Comparison of ENCODE assay signal across 26 mouse cellular contexts in the genomic region with DNA sequence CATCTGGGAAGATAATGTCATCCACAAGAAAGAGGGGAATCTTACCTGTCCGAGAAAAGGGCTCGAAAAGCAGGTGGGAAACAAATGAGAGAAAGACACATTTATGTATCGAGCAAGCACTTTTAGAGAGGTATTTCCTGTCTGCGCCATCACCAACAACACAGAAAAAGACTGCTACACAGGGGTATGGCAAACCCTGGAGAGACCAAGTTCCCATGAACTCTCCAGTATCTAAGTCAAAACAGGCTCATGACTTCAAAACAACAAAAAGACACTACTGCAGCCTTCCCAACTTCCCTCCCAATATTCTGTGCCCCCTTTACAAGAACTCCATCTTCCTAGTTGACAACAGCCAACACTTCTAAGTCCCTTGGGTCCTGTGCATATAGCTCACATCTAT. TPM values are rescaled to one million over a fixed set of nuclear protein-coding genes. Genes with fewer than 3 reads are reported as not detected.
DNase-seq lines count a peak whose midpoint lies in the region; ATAC-seq and TF ChIP-seq lines count a peak whose summit lies in the region.
"Had no signal": no experiment of that assay in that cellular context is flagged by ENCODE, and none has a peak within 500 bp of the region (broad histone marks: within the 10 kb centered on the region; RNA-seq: fewer than 3 reads in every experiment).

Gene Gm7694, minus strand, starts transcription at position 101 of the 400 bp plus-strand sequence.

- no peak within 1 kb of the TSS for H3K4me2 ChIP-seq in kidney, embryonic 16.5 days (replicated peaks; ENCODE audit: low read depth, low read length)
- H3K4me2 ChIP-seq: heart, embryonic 13.5 days; hindbrain, embryonic 14.5 days had no signal

- no peaks in the 10 kb centered on the region for H3K27me3 ChIP-seq in heart, embryonic 10.5 days (ENCODE audit: insufficient read depth, poor library complexity, severe bottlenecking)
- no peaks in the 10 kb centered on the region for H3K27me3 ChIP-seq in kidney, adult 2 months (replicated peaks; ENCODE audit: control insufficient read depth, insufficient read depth, low read length)
- H3K27me3 ChIP-seq in kidney, embryonic 16.5 days (ENCODE audit: insufficient read depth, low read length): no peaks in the 10 kb centered on the region
- H3K27me3 ChIP-seq: CH12.LX; heart, embryonic 13.5 days; Patski had no signal

- WGBS in heart, embryonic 10.5 days: 89% methylated on average over 4 of the region's 4 CpGs
- 95% methylated on average over 4 of the region's 4 CpGs for WGBS in kidney, adult 2 months
- WGBS in kidney, embryonic 16.5 days: 92% methylated on average over 4 of the region's 4 CpGs

- no peak for DNase-seq in adrenal gland, postnatal 25 days
- DNase-seq in adrenal gland, postnatal 14 days: no peak
- DNase-seq in heart, adult 8-10 months (ENCODE audit: low spot score): no peak
- no peak for DNase-seq in heart, embryonic 10.5 days (ENCODE audit: low spot score)
- no peak for DNase-seq in kidney, adult 2 months
- DNase-seq in spleen, postnatal 10 days (ENCODE audit: low spot score in 2 of 2): no peak
- DNase-seq: B cell, adult 2 months; cerebellum, adult 18-20 months; cerebellum, adult 9-10 months; cerebellum, postnatal 14 days; forebrain, postnatal 0 days; gastrocnemius, adult 2 months; gastrocnemius, postnatal 14 days; heart, adult 18-20 months; heart, postnatal 14 days; kidney, adult 18-20 months had no signal

- no peaks in the 10 kb centered on the region for H3K9me3 ChIP-seq in heart, embryonic 10.5 days
- H3K9me3 ChIP-seq in kidney, embryonic 16.5 days (ENCODE audit: low read length): no peaks in the 10 kb centered on the region
- H3K9me3 ChIP-seq: G1E; heart, embryonic 13.5 days had no signal

- ATAC-seq in kidney, embryonic 16.5 days (ENCODE audit: low FRiP score, low TSS enrichment): no peak
- ATAC-seq: forebrain, embryonic 14.5 days; forebrain, postnatal 0 days; hindbrain, postnatal 0 days; inflammation-experienced regulatory T-cells, adult 6 months; intestine, embryonic 16.5 days; Patski had no signal

- no peak within 1 kb of the TSS for H3K27ac ChIP-seq in heart, embryonic 10.5 days
- no peak within 1 kb of the TSS for H3K27ac ChIP-seq in kidney, adult 2 months (ENCODE audit: insufficient read depth, low read depth, low read length)
- no peak within 1 kb of the TSS for H3K27ac ChIP-seq in kidney, embryonic 16.5 days (ENCODE audit: low read length)
- H3K27ac ChIP-seq: gastrocnemius, adult 2 months; heart, embryonic 13.5 days; hindbrain, embryonic 14.5 days; hindbrain, postnatal 0 days had no signal

- no peak within 1 kb of the TSS for H3K9ac ChIP-seq in kidney, embryonic 16.5 days (replicated peaks; ENCODE audit: low read length)
- H3K9ac ChIP-seq: forebrain, postnatal 0 days; heart, embryonic 13.5 days; hindbrain, embryonic 14.5 days had no signal

- peaks cover 14% of the 10 kb centered on the region for H3K36me3 ChIP-seq in heart, embryonic 10.5 days
- no peaks in the 10 kb centered on the region for H3K36me3 ChIP-seq in kidney, adult 2 months (ENCODE audit: control insufficient read depth, insufficient read depth, low read length)
- 0 out of 2 replicates have a peak, but pooled peaks cover 3% of the 10 kb centered on the region for H3K36me3 ChIP-seq in kidney, embryonic 16.5 days (ENCODE audit: insufficient read depth, low read length)
- H3K36me3 ChIP-seq: G1E had no signal

- peaks cover 9% of the 10 kb centered on the region for H3K4me1 ChIP-seq in heart, embryonic 10.5 days
- no peaks in the 10 kb centered on the region for H3K4me1 ChIP-seq in kidney, adult 2 months (ENCODE audit: control insufficient read depth, insufficient read depth, low read length)
- no peaks in the 10 kb centered on the region for H3K4me1 ChIP-seq in kidney, embryonic 16.5 days (ENCODE audit: insufficient read depth, low read length)

- no peak within 1 kb of the TSS for H3K4me3 ChIP-seq in heart, embryonic 10.5 days
- H3K4me3 ChIP-seq in kidney, adult 2 months (ENCODE audit: insufficient read depth, low read depth, low read length): no peak within 1 kb of the TSS
- H3K4me3 ChIP-seq in kidney, embryonic 16.5 days (ENCODE audit: low read length): no peak within 1 kb of the TSS
- H3K4me3 ChIP-seq: gastrocnemius, adult 2 months; heart, embryonic 13.5 days had no signal

- no peak for TF ChIP-seq CTCF in kidney, adult 2 months (conservative IDR thresholded peaks at IDR 0.05; ENCODE audit: insufficient read depth, insufficient read length, low read depth, low read length)

- no peak for TF ChIP-seq POLR2A in kidney, adult 2 months (IDR thresholded peaks at IDR 0.05; ENCODE audit: low read depth, low read length)

RNA-seq across cellular contexts. Expression of gene Gm7694, which starts in this region (rescaled TPM):
- total RNA-seq in adrenal gland, postnatal 25 days (2021): 6.9 and 11.7 TPM in 2 replicates
- 5.3 and 6.2 TPM in 2 replicates for total RNA-seq in adrenal gland, postnatal 14 days (2021)
- total RNA-seq in heart, adult 8-10 months (2022): 10 to 100 TPM; 10.2 to 12.8 (median 11.7) TPM
- 8.1 and 9.0 TPM in 2 replicates for polyA plus RNA-seq in heart, embryonic 10.5 days (2016; fragmentation: Nextera tagmentation; extraction: Ambion mirVana)
- polyA plus RNA-seq in kidney, adult 2 months (2012; rRNA removed): 14.5 and 15.5 TPM in 2 replicates
- polyA plus RNA-seq in kidney, embryonic 16.5 days (2015; fragmentation: Nextera tagmentation; extraction: Ambion mirVana): 6.5 and 6.8 TPM in 2 replicates
- polyA plus RNA-seq: inflammation-experienced regulatory T-cells, adult 6 months had no signal
